Mouse (Mus musculus) bone marrow macrophage, adult 2 months (primary cell): ENCODE measurements around the gene Fbxo41.

Experiments used
- CTCF ChIP-seq: IDR thresholded peaks from 2 replicates; pipeline ENCODE4 v1.5.1; 2012; ENCODE audit warnings: low read depth, mild to moderate bottlenecking, low read length, moderate library complexity
- POLR2A ChIP-seq: IDR thresholded peaks from 2 replicates; pipeline ENCODE4 v1.6.1; 2012; ENCODE audit warnings: mild to moderate bottlenecking, low read depth, low read length, borderline replicate concordance

DNA sequence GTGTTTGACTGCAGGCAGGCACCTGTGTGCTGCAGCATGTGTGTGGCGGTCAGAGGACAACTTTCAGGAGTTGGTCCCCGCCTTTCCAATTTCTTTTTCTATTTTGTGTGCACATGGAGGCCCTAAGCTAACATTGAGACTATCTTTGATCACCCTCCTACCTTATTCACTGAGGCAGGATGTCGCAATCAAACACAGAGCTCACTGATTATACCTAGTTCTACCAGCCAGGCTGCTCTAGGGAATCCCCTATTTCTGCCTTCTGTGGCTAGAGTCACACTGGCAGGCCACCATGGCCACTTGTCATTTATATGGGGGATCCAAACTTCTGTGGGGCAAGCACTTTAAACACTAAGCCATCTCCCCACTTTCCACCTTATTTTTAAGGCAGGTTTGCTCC is 13.1 kb downstream of the Fbxo41 start:
- TF ChIP-seq POLR2A = no peak
- no peak for TF ChIP-seq CTCF
